Mouse (Mus musculus) E14TG2a.4 (cell line): ENCODE measurements around the gene Ino80d.

Experiments used
- CTCF ChIP-seq: conservative IDR thresholded peaks from 2 replicates; pipeline ENCODE4 v1.5.1; 2014; ENCODE audit warnings: low read length
- POU5F1 ChIP-seq: IDR thresholded peaks from 2 replicates; pipeline ENCODE4 v1.6.1; 2014; ENCODE audit warnings: low read length, borderline replicate concordance

DNA sequence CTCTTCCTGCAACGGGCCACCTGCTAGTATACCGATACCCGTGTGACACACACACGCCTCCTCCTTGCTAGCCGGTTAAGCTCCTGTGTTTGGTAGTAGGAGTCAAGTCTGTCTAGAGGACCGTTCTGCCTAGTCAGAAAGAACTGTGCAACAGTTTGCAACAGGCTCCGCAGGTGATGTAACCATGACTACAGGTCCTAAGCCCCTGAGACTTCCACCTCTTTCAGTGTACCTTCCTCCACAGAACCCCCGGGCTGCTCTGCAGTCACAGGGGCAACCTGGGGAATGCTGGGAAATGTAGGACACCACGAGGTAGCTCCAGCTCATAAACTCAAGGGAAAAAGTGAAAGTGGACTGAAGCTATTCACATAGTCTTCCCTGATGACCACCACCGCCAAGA, 123.4 kb downstream of the Ino80d start:
- TF ChIP-seq CTCF (no peak), POU5F1 (no peak)
